Mouse (Mus musculus): Measurements from ENCODE around the gene Klhl30. TPM values are rescaled to one million over a fixed set of nuclear protein-coding genes. Genes with fewer than 3 reads are reported as not detected.
A peak's percentile ranks its signal among the peaks of the same experiment; 100 is the strongest.

Klhl30 gene
- polyA plus RNA-seq, 1 experiment from 2014 or later = 0.97 TPM

GRCm38 (mm10) chr1:91405406-91406169 is 54.8 kb downstream of the Klhl30 start:
- Histone ChIP-seq H3K4me3 (no peak overlapping the region), H3K9me3 (no peaks in the 10 kb centered on the region), H3K9ac (no peak overlapping the region), H3K27me3 (peaks cover 8% of the 10 kb centered on the region; the same call in 1 of the 2 replicates), H3K4me1 (peaks cover 6% of the 10 kb centered on the region), H3K4me2 (no peak overlapping the region), H3K36me3 (no peaks in the 10 kb centered on the region), H3K27ac (no peak overlapping the region)
- no peak for ATAC-seq (ENCODE audit: insufficient number of reproducible peaks, insufficient read depth, low FRiP score, low TSS enrichment, low read depth)
- 54% methylated on average over 23 of the region's 23 CpGs for WGBS

GRCm38 (mm10) chr1:91407819-91408218 is 57.0 kb downstream of the Klhl30 start:
- peaks cover 18% of the 10 kb centered on the region for H3K4me1 ChIP-seq
- peaks cover 8% of the 10 kb centered on the region; the same call in 1 of the 2 replicates for H3K27me3 ChIP-seq
- no peaks in the 10 kb centered on the region for H3K9me3 ChIP-seq
- H3K9ac ChIP-seq = no peak overlapping the region
- no peak overlapping the region for H3K27ac ChIP-seq
- H3K4me2 ChIP-seq = no peak overlapping the region
- no peak for ATAC-seq (ENCODE audit: insufficient number of reproducible peaks, insufficient read depth, low FRiP score, low TSS enrichment, low read depth)
- H3K4me3 ChIP-seq = no peak overlapping the region
- no peaks in the 10 kb centered on the region for H3K36me3 ChIP-seq
- 85% methylated on average over 4 of the region's 4 CpGs for WGBS

GRCm38 (mm10) chr1:91411631-91412285 is 60.9 kb downstream of the Klhl30 start:
- WGBS = 56% methylated on average over 8 of the region's 8 CpGs
- H3K4me1 ChIP-seq = peaks cover 35% of the 10 kb centered on the region

More at GRCm38 (mm10) chr1:91411631-91412285, 60.9 kb downstream of the Klhl30 start:
- Histone ChIP-seq H3K4me2 (peak overlapping the region; percentile 99), H3K27ac (no peak overlapping the region), H3K27me3 (no peaks in the 10 kb centered on the region), H3K9ac (peak overlapping the region; percentile 87), H3K4me3 (peak overlapping the region; percentile 80), H3K36me3 (no peaks in the 10 kb centered on the region), H3K9me3 (no peaks in the 10 kb centered on the region)
- no peak; the same call in 1 of the 2 replicates for ATAC-seq (ENCODE audit: insufficient number of reproducible peaks, insufficient read depth, low FRiP score, low TSS enrichment, low read depth)

Other genes starting within 250 kb of the Klhl30 start
- 0.80 and 1.1 TPM in 2 replicates for gene Rbm44, start 205.9 kb upstream of the Klhl30 start, polyA plus RNA-seq (2015; fragmentation: Nextera tagmentation; extraction: Ambion mirVana)
- 5.4 and 6.1 TPM in 2 replicates for gene Ramp1, start 171.2 kb upstream of the Klhl30 start, polyA plus RNA-seq (2015; fragmentation: Nextera tagmentation; extraction: Ambion mirVana)
- gene Ube2f, start 100.7 kb upstream of the Klhl30 start, polyA plus RNA-seq (2015; fragmentation: Nextera tagmentation; extraction: Ambion mirVana) = 70.5 and 73.8 TPM in 2 replicates
- gene Scly, start 52.7 kb upstream of the Klhl30 start, polyA plus RNA-seq (2015; fragmentation: Nextera tagmentation; extraction: Ambion mirVana) = 11.3 and 11.5 TPM in 2 replicates
- not detected in 2 replicates for gene Espnl, start 28.9 kb upstream of the Klhl30 start, polyA plus RNA-seq (2015; fragmentation: Nextera tagmentation; extraction: Ambion mirVana)
- gene Erfe, start 15.4 kb downstream of the Klhl30 start, polyA plus RNA-seq (2015; fragmentation: Nextera tagmentation; extraction: Ambion mirVana) = 1.6 and 1.7 TPM in 2 replicates
- gene Ilkap, start 47.8 kb downstream of the Klhl30 start, polyA plus RNA-seq (2015; fragmentation: Nextera tagmentation; extraction: Ambion mirVana) = 152 and 158 TPM in 2 replicates
- 63.7 and 70.8 TPM in 2 replicates for gene Hes6, start 63.0 kb downstream of the Klhl30 start, polyA plus RNA-seq (2015; fragmentation: Nextera tagmentation; extraction: Ambion mirVana)
- gene Per2, start 108.3 kb downstream of the Klhl30 start, polyA plus RNA-seq (2015; fragmentation: Nextera tagmentation; extraction: Ambion mirVana) = 3.0 and 3.5 TPM in 2 replicates
- gene Traf3ip1, start 143.6 kb downstream of the Klhl30 start, polyA plus RNA-seq (2015; fragmentation: Nextera tagmentation; extraction: Ambion mirVana) = 8.7 and 12.1 TPM in 2 replicates
- gene Asb1, start 189.5 kb downstream of the Klhl30 start, polyA plus RNA-seq (2015; fragmentation: Nextera tagmentation; extraction: Ambion mirVana) = 5.2 and 5.3 TPM in 2 replicates